Mouse (Mus musculus) NIH3T3 (cell line): ENCODE measurements around the gene Nudt9.
"Not testable (repeated sequence)": the region's sequence is repeated elsewhere in the genome, so short reads cannot be mapped to it uniquely, and the experiment has no call there.

Experiments
- DNase-seq: peaks from one replicate; pipeline ENCODE4 v3.0.0-alpha.2; 2012; ENCODE audit warnings: low read depth

Nudt9 gene

GRCm38 (mm10) chr5:104046256-104047199 is at the start of gene Nudt9:
Nudt9 (plus strand) TSS chr5:104046306.
- peak; percentile 99 for DNase-seq

DNA sequence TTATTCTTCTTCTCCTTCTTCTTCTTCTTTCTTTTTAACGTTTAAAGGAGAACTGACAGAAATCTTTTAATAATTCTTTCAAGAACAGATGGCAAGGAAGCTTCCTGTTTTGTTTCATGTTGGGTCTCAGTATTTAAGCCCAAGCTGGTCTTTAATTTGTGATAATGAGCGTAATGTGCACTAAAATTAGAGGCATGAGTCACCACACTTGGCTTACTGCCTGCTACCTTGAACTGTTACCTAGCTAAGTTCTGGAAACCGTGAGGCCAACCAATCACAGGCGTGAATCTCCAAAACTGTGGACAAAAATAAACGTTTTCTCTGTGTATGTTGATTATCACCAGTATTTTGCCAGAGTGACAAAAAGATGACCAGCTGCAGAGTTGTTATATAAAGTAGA is 47.4 kb upstream of the Nudt9 start:
- DNase-seq: no peak

DNA sequence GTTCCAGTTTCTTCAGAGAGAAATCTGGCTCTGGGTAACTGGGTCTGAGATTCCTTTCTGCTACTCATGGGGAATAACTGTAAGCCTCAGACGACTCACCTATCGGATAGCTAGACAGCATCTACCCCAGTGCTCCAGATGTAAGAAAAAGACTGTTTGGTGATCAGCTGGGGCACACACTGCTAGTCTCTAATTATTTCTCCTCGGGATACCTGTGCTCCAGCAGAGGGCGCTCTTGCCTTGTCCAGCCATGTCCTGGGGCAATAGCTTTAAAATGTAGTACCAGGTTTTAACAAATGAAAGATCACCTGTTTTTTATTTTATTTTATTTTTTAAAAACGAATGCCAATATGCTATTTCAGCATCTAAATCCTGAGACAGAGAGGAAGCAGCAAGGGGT is 46.4 kb upstream of the Nudt9 start:
- DNase-seq: peak; percentile 94

DNA sequence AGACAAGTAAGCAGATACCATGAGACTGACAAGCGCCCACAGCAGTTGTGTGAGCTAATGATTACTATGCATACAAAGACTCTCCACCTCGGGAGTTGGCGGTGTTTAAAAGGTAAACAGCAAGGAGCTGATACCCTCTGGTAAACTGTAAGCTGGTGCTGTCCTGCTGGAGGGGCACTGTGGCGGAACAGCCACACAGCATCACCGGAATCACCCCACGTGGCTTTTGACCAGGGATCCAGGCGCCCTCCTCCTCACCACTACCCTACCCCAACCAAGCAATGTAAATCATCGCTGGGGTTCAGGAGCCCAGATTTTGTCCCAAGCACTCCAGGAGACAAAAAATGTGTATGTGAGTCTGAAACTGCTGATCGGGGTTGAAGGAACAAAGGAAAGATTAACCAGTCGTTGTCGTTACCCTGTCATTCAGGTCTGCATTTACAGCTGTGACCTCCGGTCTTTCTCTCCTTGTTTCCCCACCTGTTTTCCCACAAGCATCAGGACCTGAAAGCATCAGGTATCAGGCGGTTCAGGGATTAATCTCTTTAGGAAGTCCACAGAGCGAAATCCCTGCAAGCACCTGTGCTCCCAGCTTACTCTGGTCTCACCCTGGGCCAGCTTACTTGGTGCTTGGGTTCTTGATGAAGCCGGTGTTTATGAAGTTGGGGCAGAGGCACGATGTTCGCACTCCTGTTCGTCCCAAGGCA is 43.4 kb upstream of the Nudt9 start:
- no peak for DNase-seq

- no peak for DNase-seq
Observed at GRCm38 (mm10) chr5:104003256-104003931, 42.7 kb upstream of the Nudt9 start.

DNA sequence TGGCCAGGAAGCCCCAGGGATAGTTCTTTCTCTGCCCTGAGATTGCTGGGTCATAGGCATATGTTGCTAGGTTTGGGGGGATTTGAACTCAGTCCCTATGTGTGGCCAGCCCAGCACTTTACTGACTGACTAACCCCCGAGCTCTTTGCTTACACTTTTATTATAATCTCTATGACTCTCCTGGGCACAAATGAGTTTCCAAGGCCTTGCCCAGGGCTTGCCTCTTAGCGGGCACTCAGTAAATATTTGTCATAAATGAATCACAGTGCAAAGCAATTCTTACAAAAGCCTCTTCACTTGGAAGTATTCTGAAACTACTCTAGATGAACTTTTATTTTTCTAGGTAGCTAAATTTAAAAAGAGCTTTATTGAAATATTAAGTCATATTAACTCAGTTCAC is 42.2 kb upstream of the Nudt9 start:
- no peak for DNase-seq

GRCm38 (mm10) chr5:104006811-104007210 is 39.3 kb upstream of the Nudt9 start:
- DNase-seq: no peak

GRCm38 (mm10) chr5:104007801-104008200 is 38.3 kb upstream of the Nudt9 start:
- no peak for DNase-seq

GRCm38 (mm10) chr5:104009421-104009820 is 36.7 kb upstream of the Nudt9 start:
- DNase-seq: no peak

DNA sequence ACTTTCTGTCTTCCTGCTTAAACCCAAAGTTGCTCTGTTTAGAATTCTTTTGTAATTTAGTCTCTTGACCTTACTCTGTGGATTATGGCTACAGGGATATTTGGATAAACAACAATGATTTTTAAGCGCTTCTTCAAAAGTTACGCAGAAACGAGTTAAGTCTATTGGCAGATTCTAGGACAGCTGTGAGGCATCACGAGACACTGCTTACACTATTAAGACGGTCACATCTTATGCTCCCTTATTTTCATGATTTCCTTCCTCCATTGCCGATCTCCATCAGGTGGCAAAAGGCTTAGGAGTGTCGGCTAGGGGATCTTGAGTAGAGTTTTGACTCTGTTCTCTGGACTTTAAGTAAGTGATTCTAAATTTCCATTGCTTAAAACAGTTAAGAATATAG is 35.8 kb upstream of the Nudt9 start:
- DNase-seq: no peak

GRCm38 (mm10) chr5:104011419-104011818 is 34.7 kb upstream of the Nudt9 start:
- DNase-seq: peak; percentile 55

- peak; percentile 93 for DNase-seq
Observed at GRCm38 (mm10) chr5:104021597-104022378, 24.3 kb upstream of the Nudt9 start, which contains the start of gene Hsd17b11. Hsd17b11 (minus strand) TSS chr5:104021919.

DNA sequence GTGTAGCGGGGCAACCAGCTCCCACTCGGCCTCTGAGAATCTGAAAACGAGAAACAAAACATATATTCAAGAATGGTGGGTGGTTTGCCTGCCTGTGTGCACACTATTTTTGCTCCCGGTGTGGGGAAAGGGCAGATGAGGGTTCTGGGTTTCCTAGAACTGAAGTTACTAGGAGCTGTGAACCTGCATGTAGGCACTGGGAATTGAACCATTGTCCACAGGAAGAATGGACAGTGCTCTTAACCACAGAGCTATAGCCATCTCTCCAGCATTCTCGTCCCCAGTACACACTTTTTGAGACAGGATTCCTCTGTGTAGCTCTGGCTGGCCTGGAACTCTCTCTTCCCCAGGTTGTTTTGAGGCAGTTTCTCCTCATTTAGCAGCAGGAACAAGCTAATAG is 23.5 kb upstream of the Nudt9 start:
- no peak for DNase-seq

- no peak for DNase-seq
Observed at GRCm38 (mm10) chr5:104023289-104024020, 22.7 kb upstream of the Nudt9 start.

DNA sequence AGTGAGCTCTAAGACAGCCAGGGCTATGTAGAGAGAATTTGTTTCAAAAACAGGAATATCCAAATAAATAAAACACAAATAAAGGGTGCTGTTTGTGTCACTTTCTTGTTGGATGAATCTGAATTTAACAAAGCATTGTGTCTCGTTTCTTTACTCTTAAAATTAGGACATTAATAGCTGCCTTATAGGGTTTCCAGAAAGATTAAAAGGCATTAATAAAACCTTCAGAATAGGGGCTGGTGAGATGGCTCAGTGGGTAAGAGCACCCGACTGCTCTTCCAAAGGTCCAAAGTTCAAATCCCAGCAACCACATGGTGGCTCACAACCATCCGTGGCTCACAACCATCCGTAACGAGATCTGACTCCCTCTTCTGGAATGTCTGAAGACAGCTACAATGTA is 21.9 kb upstream of the Nudt9 start:
- not testable (repeated sequence) for DNase-seq

GRCm38 (mm10) chr5:104024762-104025161 is 21.3 kb upstream of the Nudt9 start:
- DNase-seq: no peak

DNA sequence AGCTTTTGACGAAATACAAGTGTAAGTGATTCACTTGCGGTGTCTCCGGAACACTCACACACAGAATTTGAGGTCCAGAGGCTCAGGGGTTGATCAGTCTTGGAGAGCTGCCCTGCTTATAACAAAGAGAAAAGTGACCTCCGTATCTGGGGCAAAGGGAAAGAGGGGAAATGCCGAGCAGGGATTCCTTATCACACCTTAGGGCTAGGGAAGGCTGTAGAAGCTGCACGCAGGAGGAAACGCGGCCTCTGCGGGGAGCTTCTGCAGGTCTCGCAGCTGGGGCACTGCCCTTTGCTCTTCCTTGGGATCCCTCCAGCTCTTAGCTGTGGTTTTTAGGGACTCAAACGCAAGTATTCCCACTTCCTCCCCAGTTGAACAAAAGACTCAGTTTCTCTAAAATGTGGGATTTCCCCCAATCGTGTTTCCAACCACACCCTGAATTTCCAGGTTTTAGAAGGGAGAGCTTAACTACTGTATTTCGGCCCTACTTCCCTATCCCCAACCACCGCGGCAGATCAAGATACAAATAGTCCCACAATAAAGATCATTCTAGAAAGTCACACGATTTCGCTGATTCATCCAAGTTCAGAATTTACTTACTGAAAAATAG is 20.8 kb upstream of the Nudt9 start:
- DNase-seq: no peak

DNA sequence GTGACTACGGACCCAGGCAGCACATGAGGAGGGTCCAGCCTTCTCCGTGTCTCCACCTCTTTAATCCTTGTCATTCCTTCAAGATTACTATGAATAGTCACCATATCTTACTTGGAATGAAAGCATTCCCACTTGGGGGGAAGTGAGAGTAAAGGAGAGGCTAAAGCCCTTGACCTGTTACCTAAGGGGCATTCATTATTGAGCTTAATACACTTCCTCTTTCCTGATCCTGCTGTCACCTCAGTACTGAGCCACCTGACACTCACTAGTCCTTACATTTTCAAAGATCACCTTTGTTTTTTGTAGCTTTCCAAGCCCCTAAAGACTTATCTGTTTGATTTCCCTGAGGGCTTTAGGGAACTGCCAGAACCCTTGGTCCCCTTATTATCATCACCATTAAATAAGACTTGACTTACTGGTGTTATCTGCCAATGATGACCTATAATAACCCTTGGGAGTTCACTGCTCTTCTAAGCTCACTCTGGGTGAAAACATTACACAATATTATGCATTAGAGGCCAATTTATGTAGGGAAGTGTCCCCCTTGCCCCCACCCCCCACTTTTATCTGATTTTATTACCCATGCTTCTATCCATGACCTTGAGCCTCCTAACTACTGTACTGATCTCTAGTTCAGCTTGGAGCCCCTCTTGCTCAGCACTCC is 13.5 kb upstream of the Nudt9 start:
- no peak for DNase-seq

DNA sequence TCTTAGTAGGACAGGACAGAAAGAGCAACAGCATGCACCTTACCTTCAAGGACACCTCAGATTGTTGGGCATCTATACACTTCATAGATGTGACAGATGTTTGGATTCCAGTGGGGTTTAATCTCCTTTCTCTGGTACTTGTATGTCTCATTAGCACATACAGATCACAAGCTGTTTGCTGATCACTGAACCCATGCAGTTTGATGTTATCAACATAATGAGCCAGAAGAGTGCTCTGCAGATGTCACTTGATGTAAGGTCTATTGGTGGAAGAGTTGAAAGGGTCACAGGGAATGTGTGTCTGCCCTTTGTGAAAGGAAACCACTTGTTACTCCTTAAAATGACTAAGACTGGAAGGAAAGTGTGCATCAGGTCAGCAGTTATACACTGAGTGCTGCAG is 11.0 kb upstream of the Nudt9 start:
- no peak for DNase-seq

DNA sequence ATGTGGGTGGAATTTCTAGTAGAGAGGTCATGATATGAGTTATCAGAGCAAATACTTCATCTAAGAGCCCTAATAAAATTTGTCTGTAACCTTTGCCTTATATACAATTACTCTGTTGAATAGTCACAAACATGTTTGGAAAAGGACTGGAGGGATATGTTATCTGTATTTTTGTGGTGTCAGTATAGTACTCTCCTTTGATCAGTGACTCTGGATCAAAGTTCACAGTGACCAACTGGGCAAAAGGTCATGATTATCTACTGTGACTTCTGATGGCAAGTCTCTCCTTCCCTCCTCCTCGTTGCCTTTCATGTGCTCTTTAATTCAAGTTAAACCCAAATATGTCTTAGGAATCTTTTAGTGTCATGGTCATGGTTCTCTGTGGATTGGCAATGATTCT is 10.3 kb upstream of the Nudt9 start:
- no peak for DNase-seq
